Mouse (Mus musculus) urinary bladder, postnatal 36 days (tissue): ENCODE results near the gene Smim20.

ENCODE experiments used
- DNase-seq, 2 experiments: peaks; one replicate each; pipeline ENCODE4 v3.0.0; 2022; ENCODE audit warnings: low spot score in 2 of 2, mixed read lengths in 1 of 2

Smim20 gene

GRCm38 (mm10) chr5:53306864-53307263 lies 40.0 kb downstream of the Smim20 start:
- DNase-seq, result no peak

GRCm38 (mm10) chr5:53307437-53307836 lies 40.6 kb downstream of the Smim20 start:
- no peak for DNase-seq

GRCm38 (mm10) chr5:53314404-53315167 lies 47.7 kb downstream of the Smim20 start:
- peak in 1 of 2 experiments; percentile 32 for DNase-seq

- DNase-seq, result no peak
These were observed 48.9 kb downstream of the Smim20 start for GRCm38 (mm10) chr5:53315829-53316228.

GRCm38 (mm10) chr5:53317396-53317795 lies 50.5 kb downstream of the Smim20 start:
- no peak for DNase-seq

DNA sequence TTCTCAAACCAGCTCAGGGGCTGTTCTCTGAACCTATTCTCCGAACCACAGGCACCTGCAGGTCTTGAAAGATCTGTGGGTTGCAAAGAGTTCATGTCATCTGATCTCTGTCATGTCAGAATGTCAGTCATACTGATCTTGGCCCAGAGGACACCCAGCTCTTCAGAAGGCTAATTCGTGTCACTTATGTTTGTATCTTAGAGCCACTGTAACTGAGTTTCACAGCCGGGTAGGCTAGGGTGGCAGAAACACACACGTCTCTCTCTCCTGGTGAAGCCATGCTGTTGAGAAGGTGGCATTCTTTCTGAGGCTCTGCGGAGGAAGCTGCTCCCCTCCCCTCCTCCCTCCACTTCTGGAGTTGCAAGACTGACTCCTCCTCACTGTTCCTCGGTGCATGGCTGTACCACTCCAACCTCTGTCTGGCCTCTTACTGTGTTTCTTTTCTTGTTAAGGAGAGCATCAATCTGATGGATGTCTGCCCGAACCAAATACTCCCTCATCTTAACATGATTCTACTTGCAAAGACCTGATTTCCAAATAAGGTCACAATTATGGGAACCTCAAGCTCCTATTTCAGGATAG lies 51.1 kb downstream of the Smim20 start:
- no peak for DNase-seq

GRCm38 (mm10) chr5:53320331-53320730 lies 53.4 kb downstream of the Smim20 start:
- no peak for DNase-seq

GRCm38 (mm10) chr5:53321901-53322300 lies 55.0 kb downstream of the Smim20 start:
- no peak for DNase-seq

DNA sequence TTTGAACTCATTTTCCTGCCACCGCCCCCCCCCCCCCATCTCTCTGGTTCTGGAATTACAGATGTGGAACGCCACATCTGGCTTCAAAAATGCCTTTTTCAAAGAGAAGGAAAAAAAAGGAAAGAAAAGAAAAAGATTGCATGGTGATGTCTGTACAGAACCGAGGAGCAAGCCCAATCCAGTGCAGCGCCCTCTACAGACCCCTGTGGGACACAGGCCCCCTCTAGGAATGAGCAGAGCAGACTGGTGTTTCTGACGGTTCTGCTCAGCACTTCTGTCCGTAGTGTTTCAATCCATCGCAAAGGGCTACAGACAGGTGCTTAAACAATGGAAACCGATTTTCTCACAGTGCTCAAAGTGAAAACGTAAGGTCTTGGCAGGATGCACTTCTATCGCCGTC lies 55.6 kb downstream of the Smim20 start:
- DNase-seq, result no peak

- DNase-seq, result no peak
These were observed 56.2 kb downstream of the Smim20 start for GRCm38 (mm10) chr5:53323121-53323520.

DNA sequence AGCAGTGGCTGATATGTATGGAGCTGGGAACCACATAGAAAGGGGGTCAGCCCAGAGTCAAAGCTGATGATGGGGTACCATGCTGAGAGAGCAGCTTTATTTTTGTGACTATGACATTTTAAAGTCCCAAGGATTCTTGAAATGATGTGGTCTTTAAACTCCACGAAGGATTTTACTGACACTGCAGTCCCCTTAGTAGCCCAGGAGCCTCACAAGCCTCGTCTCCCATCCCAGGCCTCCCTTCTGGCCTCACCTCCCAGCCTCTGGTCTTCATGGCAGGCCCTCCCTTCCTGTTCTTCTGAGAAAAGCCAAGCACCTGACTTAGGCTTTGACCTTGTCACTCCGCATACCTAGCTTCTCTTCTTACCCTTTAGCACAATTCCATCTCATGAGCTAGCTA lies 57.4 kb downstream of the Smim20 start:
- DNase-seq, result no peak

DNA sequence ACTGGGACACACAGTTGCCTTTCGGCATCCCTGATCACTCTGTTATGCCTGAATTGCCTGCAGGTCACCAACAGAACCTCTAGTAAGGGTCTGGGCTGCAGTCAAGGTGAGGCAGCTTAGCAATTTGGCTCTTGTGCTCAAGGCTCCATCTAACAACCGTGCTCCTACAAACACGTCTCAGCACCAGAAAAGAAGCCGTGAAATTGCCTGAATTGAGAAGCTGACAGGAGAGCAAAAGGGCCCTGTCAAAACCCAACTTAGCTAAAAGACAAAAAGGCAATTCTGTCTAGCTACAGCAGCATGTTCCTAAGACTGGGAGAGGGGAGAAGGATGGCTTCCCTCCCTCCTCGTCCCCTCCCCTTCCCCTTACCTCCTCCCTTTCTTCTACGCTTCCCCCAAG lies 57.9 kb downstream of the Smim20 start:
- DNase-seq, result no peak

- peak; percentile 53 to 82 for DNase-seq
These were observed 59.1 kb downstream of the Smim20 start for GRCm38 (mm10) chr5:53326023-53326422.

GRCm38 (mm10) chr5:53326491-53326890 lies 59.6 kb downstream of the Smim20 start:
- DNase-seq, result no peak
